Mouse (Mus musculus) brain, embryonic 14.5 days (tissue): ENCODE results near the gene Vps13a.

Experiments
- CTCF ChIP-seq: fragments of 200-500 bp; IDR thresholded peaks from 2 replicates; pipeline ENCODE4 v1.5.1; 2012; ENCODE audit warnings: inconsistent platforms, mild to moderate bottlenecking, moderate library complexity, borderline replicate concordance; ENCODE audit not compliant: insufficient read depth, insufficient read length; ENCODE audit errors: extremely low read depth
- POLR2A ChIP-seq: fragments of 200-500 bp; IDR thresholded peaks from 2 replicates; pipeline ENCODE4 v1.6.1; 2012; ENCODE audit warnings: mild to moderate bottlenecking, inconsistent platforms, borderline replicate concordance; ENCODE audit not compliant: poor library complexity, insufficient read depth, insufficient read length, severe bottlenecking; ENCODE audit errors: extremely low read depth

- no peak for TF ChIP-seq CTCF
- TF ChIP-seq POLR2A: no peak
These were observed 78.9 kb downstream of the Vps13a start for GRCm38 (mm10) chr19:16701790-16702189.
